ENCODE assay signal across 8 mouse cellular contexts in the genomic region with DNA sequence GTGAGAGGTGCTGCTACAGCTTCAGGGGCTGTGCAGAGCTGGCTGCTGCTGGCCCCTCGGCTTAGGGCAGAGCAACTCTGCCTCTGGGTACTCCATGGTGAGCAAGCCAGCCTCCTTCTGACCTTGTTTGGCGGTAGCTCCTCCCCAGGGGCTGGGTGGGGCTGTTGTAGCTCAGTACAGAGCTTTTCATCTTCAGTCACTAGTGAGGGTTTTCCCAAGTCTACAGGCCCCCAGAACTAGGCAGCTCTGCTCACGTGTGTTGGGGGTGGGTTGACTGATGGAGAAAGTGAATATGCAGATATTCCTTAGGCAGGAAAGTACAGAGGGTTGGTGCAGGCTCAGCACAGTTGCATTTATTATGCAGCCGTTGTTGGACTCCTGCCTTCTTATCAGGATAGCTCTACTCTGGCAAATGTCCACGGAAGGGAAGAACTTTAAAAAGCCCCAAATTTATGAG.
A peak's percentile ranks its signal among the peaks of the same experiment; 100 is the strongest.
DNase-seq lines count a peak whose midpoint lies in the region; ATAC-seq and TF ChIP-seq lines count a peak whose summit lies in the region.

No protein-coding gene starts in this region.

- no peak overlapping the region for H3K4me3 ChIP-seq in lung, embryonic 14.5 days (ENCODE audit: low read depth, low read length)
- no peak overlapping the region for H3K4me3 ChIP-seq in stomach, embryonic 15.5 days (replicated peaks)
- no peak overlapping the region for H3K4me3 ChIP-seq in hindbrain, embryonic 13.5 days

- no peak overlapping the region for H3K9ac ChIP-seq in lung, embryonic 14.5 days
- H3K9ac ChIP-seq in stomach, embryonic 15.5 days: no peak overlapping the region
- no peak overlapping the region for H3K9ac ChIP-seq in hindbrain, embryonic 13.5 days

- H3K4me1 ChIP-seq in lung, embryonic 14.5 days (ENCODE audit: insufficient read depth): 0 out of 2 replicates have a peak, but pooled peaks cover 4% of the 10 kb centered on the region
- peaks cover 19% of the 10 kb centered on the region for H3K4me1 ChIP-seq in stomach, embryonic 15.5 days
- H3K4me1 ChIP-seq in hindbrain, embryonic 13.5 days (replicated peaks): peaks cover 38% of the 10 kb centered on the region

- H3K9me3 ChIP-seq in lung, embryonic 14.5 days (ENCODE audit: low read depth, low read length): no peaks in the 10 kb centered on the region
- no peaks in the 10 kb centered on the region for H3K9me3 ChIP-seq in stomach, embryonic 15.5 days
- no peaks in the 10 kb centered on the region for H3K9me3 ChIP-seq in hindbrain, embryonic 13.5 days

- H3K4me2 ChIP-seq in lung, embryonic 14.5 days: no peak overlapping the region
- H3K4me2 ChIP-seq in stomach, embryonic 15.5 days: no peak overlapping the region
- H3K4me2 ChIP-seq in hindbrain, embryonic 13.5 days: no peak overlapping the region

- DNase-seq in lung, embryonic 14.5 days: peak; percentile 75
- no peak for DNase-seq in lung, postnatal 14 days
- peak; percentile 82 for DNase-seq in R1 (ENCODE audit: low read depth, low spot score)
- DNase-seq in forelimb bud, embryonic 11.5 days (ENCODE audit: low read depth, low spot score): peak; percentile 38
- peak; percentile 1 for DNase-seq in large intestine, adult 2 months (ENCODE audit: low read depth, low spot score)
- DNase-seq in thymus, postnatal 36 days: no peak

- H3K27me3 ChIP-seq in lung, embryonic 14.5 days (ENCODE audit: insufficient read depth, low read length): no peaks in the 10 kb centered on the region
- H3K27me3 ChIP-seq in stomach, embryonic 15.5 days (replicated peaks): no peaks in the 10 kb centered on the region
- H3K27me3 ChIP-seq in hindbrain, embryonic 13.5 days: no peaks in the 10 kb centered on the region

- ATAC-seq in lung, embryonic 14.5 days (ENCODE audit: insufficient read depth): peak; percentile 75
- peak; percentile 73; the same call in 1 of the 2 replicates for ATAC-seq in stomach, embryonic 15.5 days (ENCODE audit: insufficient read depth, low FRiP score, low read depth)
- no peak for ATAC-seq in hindbrain, embryonic 13.5 days (ENCODE audit: low FRiP score)

- TF ChIP-seq CTCF in lung, embryonic 14.5 days (IDR thresholded peaks at IDR 0.05; ENCODE audit: low read depth): no peak

- 25% methylated on average over 5 of the region's 5 CpGs for WGBS in lung, embryonic 14.5 days
- 16% methylated on average over 5 of the region's 5 CpGs for WGBS in large intestine, adult 2 months
- 12% methylated on average over 5 of the region's 5 CpGs for WGBS in stomach, embryonic 15.5 days
- WGBS in hindbrain, embryonic 13.5 days: 46% methylated on average over 5 of the region's 5 CpGs

- H3K36me3 ChIP-seq in lung, embryonic 14.5 days (ENCODE audit: insufficient read depth): peaks cover 36% of the 10 kb centered on the region
- H3K36me3 ChIP-seq in stomach, embryonic 15.5 days: peaks cover 9% of the 10 kb centered on the region
- H3K36me3 ChIP-seq in hindbrain, embryonic 13.5 days: no peaks in the 10 kb centered on the region

- H3K27ac ChIP-seq in lung, embryonic 14.5 days (ENCODE audit: low read depth): peak overlapping the region; percentile 65; the same call in 1 of the 2 replicates
- H3K27ac ChIP-seq in stomach, embryonic 15.5 days: peak overlapping the region; percentile 82
- no peak overlapping the region for H3K27ac ChIP-seq in hindbrain, embryonic 13.5 days

Comparison
In these comparisons a context has a peak if more than half of its experiments do, and no peak if none do; other contexts are left out.
1. DNase-seq: peak in lung, embryonic 14.5 days (single experiment), R1 (single experiment), forelimb bud, embryonic 11.5 days (single experiment) and large intestine, adult 2 months (single experiment); none in lung, postnatal 14 days (single experiment) and thymus, postnatal 36 days (0 of 2).